Mouse (Mus musculus) Patski (cell line): ENCODE results near the gene Slc2a5. TPM values are rescaled to one million over a fixed set of nuclear protein-coding genes. Genes with fewer than 3 reads are reported as not detected.

Experiments
- ATAC-seq: fragments of 100-300 bp; one replicate; pipeline ENCODE4 v1.8.0; 2021
- CTCF ChIA-PET: fragments of 350-600 bp; sonication (Branson Sonifier 250); formaldehyde crosslinking; loops from one replicate; lab custom pipeline; 2022; ENCODE audit warnings: inconsistent platforms; lab: Charles Lee
- POLR2A ChIA-PET: fragments of 350-600 bp; sonication (Branson Sonifier 250); formaldehyde crosslinking; loops from one replicate; lab custom pipeline; 2022; ENCODE audit warnings: antibody characterized with exemption, inconsistent platforms; lab: Charles Lee
- DNase-seq: peaks from one replicate; pipeline ENCODE4 v3.0.0-alpha.2; 2011; ENCODE audit warnings: low read depth, low spot score
- H3K27me3 ChIP-seq: fragments of 371-371 bp; one replicate; pipeline ENCODE4 v1.5.1; 2021
- CTCF ChIP-seq: fragments of 100-300 bp; IDR thresholded peaks from one replicate; pipeline ENCODE4 v1.5.1; 2021
- in situ Hi-C: fragments of 300-500 bp; cut with MboI; formaldehyde crosslinking; loops from 3 replicates; pipeline ENCODE4 v1.11.1; 2018; ENCODE audit warnings: low pct_unique_long_range_greater_than_20kb, mixed read lengths
- polyA plus RNA-seq: library from polyadenylated mRNA; unstranded; gene quantifications from one replicate; pipeline ENCODE4 v1.2.3, GENCODE M21; 2021

Gene Slc2a5
- polyA plus RNA-seq, 1 experiment from 2014 or later, result not detected

GRCm38 (mm10) chr4:150159458-150159857 is 40.4 kb downstream of the Slc2a5 start:
- H3K27me3 ChIP-seq, result no peaks in the 10 kb centered on the region
- no peak for TF ChIP-seq CTCF
- CTCF ChIA-PET, result no interaction called here
- POLR2A ChIA-PET, result no interaction called here
- in situ Hi-C loops, result no loop called here
- ATAC-seq, result no peak
- DNase-seq, result no peak

- in situ Hi-C loops, result no loop called here
- no peak for DNase-seq
- POLR2A ChIA-PET, result no interaction called here
These were observed 43.6 kb downstream of the Slc2a5 start for GRCm38 (mm10) chr4:150162561-150163169.

GRCm38 (mm10) chr4:150164875-150165274 is 45.8 kb downstream of the Slc2a5 start:
- no peak for ATAC-seq
- no peak for TF ChIP-seq CTCF
- POLR2A ChIA-PET, result no interaction called here
- DNase-seq, result no peak
- in situ Hi-C loops, result no loop called here
- peaks cover 3% of the 10 kb centered on the region for H3K27me3 ChIP-seq
- CTCF ChIA-PET, result interaction anchor here (1.2 kb wide), 1 partner anchor 10 kb away, joined by 3 read pairs; no protein-coding TSS in a partner anchor

More at GRCm38 (mm10) chr4:150162561-150163169, 43.6 kb downstream of the Slc2a5 start:
- no peaks in the 10 kb centered on the region for H3K27me3 ChIP-seq
- ATAC-seq, result no peak
- no peak for TF ChIP-seq CTCF
- CTCF ChIA-PET, result no interaction called here

GRCm38 (mm10) chr4:150168406-150168805 is 49.3 kb downstream of the Slc2a5 start:
- ChIA-PET POLR2A (no interaction called here), CTCF (no interaction called here)
- no peak for ATAC-seq
- DNase-seq, result no peak
- H3K27me3 ChIP-seq, result peaks cover 3% of the 10 kb centered on the region
- in situ Hi-C loops, result no loop called here
- TF ChIP-seq CTCF, result no peak

- peaks cover 3% of the 10 kb centered on the region for H3K27me3 ChIP-seq
- CTCF ChIA-PET, result no interaction called here
- POLR2A ChIA-PET, result no interaction called here
- in situ Hi-C loops, result no loop called here
- ATAC-seq, result no peak
- TF ChIP-seq CTCF, result no peak
- no peak for DNase-seq
These were observed 53.0 kb downstream of the Slc2a5 start for GRCm38 (mm10) chr4:150172107-150172506.

GRCm38 (mm10) chr4:150173281-150173680 is 54.2 kb downstream of the Slc2a5 start:
- TF ChIP-seq CTCF, result no peak
- POLR2A ChIA-PET, result interaction anchor here (0.5 to 0.9 kb wide), 2 partner anchors 71 to 106 kb away, joined by 3 to 4 read pairs; no protein-coding TSS in a partner anchor
- CTCF ChIA-PET, result interaction anchor here (0.9 kb wide), 1 partner anchor 30 kb away, joined by 3 read pairs; no protein-coding TSS in a partner anchor
- DNase-seq (no peak), ATAC-seq (no peak)
- H3K27me3 ChIP-seq, result peaks cover under 1% of the 10 kb centered on the region
- in situ Hi-C loops, result no loop called here

GRCm38 (mm10) chr4:150174027-150174426 is 54.9 kb downstream of the Slc2a5 start:
- ChIA-PET POLR2A (interaction anchor here (0.9 kb wide), 1 partner anchor 70 kb away, joined by 3 read pairs; no protein-coding TSS in a partner anchor), CTCF (interaction anchor here (1.8 kb wide), 1 partner anchor 9 kb away, joined by 3 read pairs; no protein-coding TSS in a partner anchor)
- ATAC-seq, result no peak
- no peak for TF ChIP-seq CTCF
- no peaks in the 10 kb centered on the region for H3K27me3 ChIP-seq
- no peak for DNase-seq
- in situ Hi-C loops, result no loop called here

- ATAC-seq (no peak), DNase-seq (no peak)
- CTCF ChIA-PET, result interaction anchor here (0.7 to 2.2 kb wide), 3 partner anchors 11 to 60 kb away, joined by 3 to 10 read pairs (median 3); partner anchors contain the start of gene Eno1
- peak; percentile 72 for TF ChIP-seq CTCF
- no peaks in the 10 kb centered on the region for H3K27me3 ChIP-seq
- POLR2A ChIA-PET, result no interaction called here
- in situ Hi-C loops, result no loop called here
These were observed 57.5 kb downstream of the Slc2a5 start for GRCm38 (mm10) chr4:150176535-150176934.

GRCm38 (mm10) chr4:150177122-150177521 is 58.0 kb downstream of the Slc2a5 start:
- H3K27me3 ChIP-seq, result no peaks in the 10 kb centered on the region
- TF ChIP-seq CTCF, result no peak
- CTCF ChIA-PET, result interaction anchor here (0.7 to 2.2 kb wide), 4 partner anchors 10 to 400 kb away, joined by 3 to 10 read pairs (median 3); partner anchors contain the start of gene Eno1
- POLR2A ChIA-PET, result no interaction called here
- in situ Hi-C loops, result no loop called here
- no peak for ATAC-seq
- no peak for DNase-seq

- ChIA-PET POLR2A (no interaction called here), CTCF (interaction anchor here (1.1 kb wide), 1 partner anchor 31 kb away, joined by 3 read pairs; no protein-coding TSS in a partner anchor)
- H3K27me3 ChIP-seq, result no peaks in the 10 kb centered on the region
- DNase-seq (no peak), ATAC-seq (no peak)
- in situ Hi-C loops, result no loop called here
- TF ChIP-seq CTCF, result no peak
These were observed 59.0 kb downstream of the Slc2a5 start for GRCm38 (mm10) chr4:150178131-150178530.

- no peak for TF ChIP-seq CTCF
- H3K27me3 ChIP-seq, result no peaks in the 10 kb centered on the region
- ChIA-PET CTCF (no interaction called here), POLR2A (no interaction called here)
- DNase-seq (no peak), ATAC-seq (no peak)
- in situ Hi-C loops, result no loop called here
These were observed 62.2 kb downstream of the Slc2a5 start for GRCm38 (mm10) chr4:150181304-150181703.
